Mouse (Mus musculus): ENCODE measurements around the gene Taf4. TPM values are rescaled to one million over a fixed set of nuclear protein-coding genes. Genes with fewer than 3 reads are reported as not detected.

The Taf4 gene
- polyA plus RNA-seq, 1 experiment from 2014 or later, result 3.4 TPM

DNA sequence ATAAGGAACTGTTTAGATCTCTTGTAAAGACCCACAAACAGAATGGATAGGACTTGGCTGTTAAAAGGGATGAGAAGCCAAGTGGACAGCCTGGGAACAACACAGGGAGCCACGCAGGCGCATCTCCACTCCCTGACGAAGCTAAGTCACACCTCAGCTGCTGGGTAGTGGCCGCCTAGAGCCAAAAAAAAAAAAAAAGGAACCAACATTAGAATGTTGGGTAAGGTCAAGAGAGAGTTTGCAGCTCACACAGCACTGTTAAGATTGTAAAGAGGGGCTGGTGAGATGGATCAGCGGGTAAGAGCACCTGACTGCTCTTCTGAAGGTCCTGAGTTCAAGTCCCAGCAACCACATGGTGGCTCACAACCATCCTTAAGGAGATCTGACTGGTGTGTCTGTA, 27.6 kb downstream of the Taf4 start:
- H3K9ac ChIP-seq (replicated peaks; ENCODE audit: low read length), result no peak overlapping the region
- peaks cover 37% of the 10 kb centered on the region for H3K4me1 ChIP-seq (ENCODE audit: insufficient read depth, low read length)
- no peak overlapping the region for H3K4me2 ChIP-seq (replicated peaks; ENCODE audit: low read depth, low read length)
- no peak overlapping the region for H3K4me3 ChIP-seq (ENCODE audit: low read length)
- H3K27me3 ChIP-seq (ENCODE audit: insufficient read depth, low read length), result no peaks in the 10 kb centered on the region
- no peak overlapping the region for H3K27ac ChIP-seq (ENCODE audit: low read length)
- no peak for ATAC-seq (ENCODE audit: low FRiP score, low TSS enrichment)
- H3K36me3 ChIP-seq (ENCODE audit: insufficient read depth, low read length), result no peaks in the 10 kb centered on the region
- H3K9me3 ChIP-seq (ENCODE audit: low read length), result no peaks in the 10 kb centered on the region
- 79% methylated on average over 5 of the region's 5 CpGs for WGBS

DNA sequence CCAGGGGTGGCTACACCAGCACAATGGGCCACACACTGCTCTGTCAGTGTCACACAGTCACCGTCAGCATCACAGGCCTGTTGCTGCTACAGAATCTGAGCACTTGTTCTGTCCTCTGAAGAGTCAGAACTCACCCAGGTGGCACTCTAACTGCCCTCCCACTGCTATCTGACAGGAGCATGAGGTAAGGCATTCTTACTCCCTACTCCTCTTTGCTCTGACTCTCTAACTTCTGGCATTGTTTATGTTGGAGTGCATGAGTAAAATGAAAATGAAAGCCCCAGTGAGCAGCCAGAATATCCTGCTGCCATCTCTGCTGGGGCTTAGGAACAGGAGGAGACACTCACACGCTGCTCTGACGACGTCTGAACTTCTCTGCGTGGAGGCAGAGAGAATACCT, 28.8 kb downstream of the Taf4 start:
- H3K9me3 ChIP-seq (ENCODE audit: low read length), result no peaks in the 10 kb centered on the region
- H3K9ac ChIP-seq (replicated peaks; ENCODE audit: low read length), result no peak overlapping the region
- 35% methylated on average over 5 of the region's 5 CpGs for WGBS
- no peak overlapping the region for H3K4me2 ChIP-seq (replicated peaks; ENCODE audit: low read depth, low read length)
- no peak overlapping the region for H3K4me3 ChIP-seq (ENCODE audit: low read length)
- H3K27ac ChIP-seq (ENCODE audit: low read length), result no peak overlapping the region; the same call in 1 of the 2 replicates
- no peaks in the 10 kb centered on the region for H3K36me3 ChIP-seq (ENCODE audit: insufficient read depth, low read length)
- ATAC-seq (ENCODE audit: low FRiP score, low TSS enrichment), result peak; percentile 37; the same call in 1 of the 2 replicates
- H3K4me1 ChIP-seq (ENCODE audit: insufficient read depth, low read length), result peaks cover 35% of the 10 kb centered on the region
- no peaks in the 10 kb centered on the region for H3K27me3 ChIP-seq (ENCODE audit: insufficient read depth, low read length)

DNA sequence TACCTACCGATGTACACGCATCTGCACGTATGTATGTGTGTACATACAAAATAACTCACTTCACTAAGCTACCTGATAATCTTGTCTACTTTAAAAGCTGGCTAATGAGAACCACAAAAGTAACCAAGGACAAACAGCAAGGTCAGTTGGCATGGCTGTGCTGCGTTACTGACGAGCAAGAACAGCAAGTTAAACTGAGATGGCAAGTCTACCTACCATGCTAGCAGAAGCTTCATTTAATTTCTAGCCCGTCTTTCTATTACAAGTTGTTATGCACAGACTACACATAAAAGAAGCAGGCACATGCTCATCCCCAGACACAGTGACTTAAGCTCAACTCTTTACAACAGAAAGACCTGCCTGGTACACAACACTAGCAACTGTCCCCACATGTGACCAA, 29.9 kb downstream of the Taf4 start:
- Histone ChIP-seq H3K36me3 (ENCODE audit: insufficient read depth, low read length) (no peaks in the 10 kb centered on the region), H3K9me3 (ENCODE audit: low read length) (no peaks in the 10 kb centered on the region), H3K9ac (replicated peaks; ENCODE audit: low read length) (no peak overlapping the region), H3K27ac (ENCODE audit: low read length) (no peak overlapping the region), H3K4me2 (replicated peaks; ENCODE audit: low read depth, low read length) (no peak overlapping the region), H3K27me3 (ENCODE audit: insufficient read depth, low read length) (no peaks in the 10 kb centered on the region), H3K4me3 (ENCODE audit: low read length) (no peak overlapping the region), H3K4me1 (ENCODE audit: insufficient read depth, low read length) (peaks cover 28% of the 10 kb centered on the region)
- WGBS, result 89% methylated on average over 6 of the region's 6 CpGs
- no peak for ATAC-seq (ENCODE audit: low FRiP score, low TSS enrichment)

DNA sequence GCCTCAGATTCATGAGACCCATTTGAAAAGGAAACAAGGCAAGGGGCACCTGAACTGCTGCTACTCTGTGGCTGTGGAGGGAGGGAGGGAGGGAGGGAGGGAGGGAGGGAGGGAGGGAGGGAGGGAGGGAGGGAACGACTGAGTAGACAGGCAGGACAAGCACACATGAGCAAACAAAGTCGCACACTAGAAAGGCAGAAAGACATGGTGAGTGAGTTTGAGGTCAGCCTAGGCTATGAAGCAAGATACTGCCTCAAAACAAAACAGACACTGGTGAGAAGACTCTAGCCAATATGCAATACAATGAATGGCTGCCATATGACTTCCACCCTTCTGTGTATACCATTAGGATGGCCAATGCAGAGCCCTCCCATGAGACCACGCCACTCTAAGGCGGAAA, 31.4 kb downstream of the Taf4 start:
- Histone ChIP-seq H3K27me3 (ENCODE audit: insufficient read depth, low read length) (no peaks in the 10 kb centered on the region), H3K4me3 (ENCODE audit: low read length) (no peak overlapping the region), H3K27ac (ENCODE audit: low read length) (no peak overlapping the region), H3K9me3 (ENCODE audit: low read length) (no peaks in the 10 kb centered on the region), H3K4me2 (replicated peaks; ENCODE audit: low read depth, low read length) (no peak overlapping the region), H3K36me3 (ENCODE audit: insufficient read depth, low read length) (no peaks in the 10 kb centered on the region), H3K9ac (replicated peaks; ENCODE audit: low read length) (no peak overlapping the region), H3K4me1 (ENCODE audit: insufficient read depth, low read length) (peaks cover 28% of the 10 kb centered on the region)
- WGBS, result 37% methylated on average over 4 of the region's 4 CpGs
- no peak for ATAC-seq (ENCODE audit: low FRiP score, low TSS enrichment)

DNA sequence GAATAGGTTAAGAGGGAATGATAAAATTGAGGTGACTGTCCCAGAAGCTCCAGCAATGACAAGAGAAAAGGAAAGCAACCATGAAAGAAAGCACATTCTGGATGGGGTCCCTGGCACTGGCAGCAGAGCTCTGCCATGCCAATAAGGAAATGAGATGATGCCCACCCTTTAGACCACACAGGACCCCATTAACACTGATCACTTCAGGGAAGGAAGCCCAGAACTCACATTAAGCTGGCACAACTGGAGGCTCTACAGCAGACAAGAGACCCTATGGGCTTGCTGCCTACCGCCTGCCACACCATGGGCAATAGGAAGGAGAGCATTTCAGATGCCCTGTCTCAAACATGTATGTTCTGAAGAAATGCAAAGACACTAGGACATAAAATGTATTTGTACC, 34.8 kb downstream of the Taf4 start:
- H3K9ac ChIP-seq (replicated peaks; ENCODE audit: low read length), result no peak overlapping the region

DNA sequence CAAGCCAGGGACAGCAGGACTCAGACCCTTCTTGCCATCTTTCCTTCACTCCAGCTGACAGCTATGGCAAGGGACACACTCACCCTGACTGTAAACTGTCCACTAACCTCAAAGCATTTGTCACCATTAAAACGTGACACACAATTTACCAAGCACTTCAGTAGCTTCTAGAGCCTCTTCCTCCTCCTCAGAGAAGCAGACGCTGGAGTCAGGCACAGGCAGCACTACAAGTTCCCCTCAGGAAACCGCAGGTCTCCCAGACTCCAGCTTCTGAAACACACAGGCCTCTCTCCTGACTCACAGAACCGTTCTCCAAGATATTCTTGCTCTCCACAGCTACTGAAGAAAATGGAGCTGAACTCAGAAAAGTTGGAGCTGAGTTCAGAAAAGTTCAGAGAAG, 39.4 kb downstream of the Taf4 start:
- no peak for ATAC-seq (ENCODE audit: low FRiP score, low TSS enrichment)
- WGBS, result 63% methylated on average over 4 of the region's 4 CpGs

More for the DNA sequence above, 34.8 kb downstream of the Taf4 start:
- no peak for ATAC-seq (ENCODE audit: low FRiP score, low TSS enrichment)
- Histone ChIP-seq H3K27me3 (ENCODE audit: insufficient read depth, low read length) (no peaks in the 10 kb centered on the region), H3K36me3 (ENCODE audit: insufficient read depth, low read length) (no peaks in the 10 kb centered on the region), H3K4me1 (ENCODE audit: insufficient read depth, low read length) (peaks cover 7% of the 10 kb centered on the region; the same call in 1 of the 2 replicates), H3K27ac (ENCODE audit: low read length) (no peak overlapping the region), H3K9me3 (ENCODE audit: low read length) (no peaks in the 10 kb centered on the region), H3K4me3 (ENCODE audit: low read length) (no peak overlapping the region), H3K4me2 (replicated peaks; ENCODE audit: low read depth, low read length) (no peak overlapping the region)
- 92% methylated on average over 1 of the region's 1 CpGs for WGBS

DNA sequence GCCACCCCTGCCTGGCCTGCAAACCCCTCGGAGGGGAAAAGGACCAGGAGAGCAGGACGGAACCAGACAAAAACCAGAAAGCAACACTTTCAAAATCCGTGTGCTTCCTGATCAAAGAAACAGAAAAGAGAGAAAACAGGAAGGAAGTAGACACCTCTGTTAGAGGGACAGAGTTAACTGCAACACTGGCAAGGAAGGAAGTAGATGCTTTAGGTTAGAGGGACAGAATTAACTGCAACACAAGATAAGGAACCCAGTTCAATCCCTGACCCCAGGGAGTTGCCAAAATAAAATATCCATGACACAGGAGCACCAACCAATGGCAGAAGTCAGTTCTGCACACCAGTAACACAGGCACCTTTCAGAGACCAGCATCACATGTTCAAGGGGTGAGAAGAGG, 42.3 kb downstream of the Taf4 start:
- no peak overlapping the region for H3K4me3 ChIP-seq (ENCODE audit: low read length)
- no peak for ATAC-seq (ENCODE audit: low FRiP score, low TSS enrichment)
- H3K27ac ChIP-seq (ENCODE audit: low read length), result no peak overlapping the region
- no peak overlapping the region for H3K4me2 ChIP-seq (replicated peaks; ENCODE audit: low read depth, low read length)
- no peaks in the 10 kb centered on the region for H3K9me3 ChIP-seq (ENCODE audit: low read length)
- 65% methylated on average over 3 of the region's 3 CpGs for WGBS
- peaks cover 30% of the 10 kb centered on the region for H3K36me3 ChIP-seq (ENCODE audit: insufficient read depth, low read length)
- no peak overlapping the region for H3K9ac ChIP-seq (replicated peaks; ENCODE audit: low read length)
- H3K4me1 ChIP-seq (ENCODE audit: insufficient read depth, low read length), result no peaks in the 10 kb centered on the region; the same call in 1 of the 2 replicates
- H3K27me3 ChIP-seq (ENCODE audit: insufficient read depth, low read length), result no peaks in the 10 kb centered on the region

More for the DNA sequence above, 39.4 kb downstream of the Taf4 start:
- no peaks in the 10 kb centered on the region for H3K27me3 ChIP-seq (ENCODE audit: insufficient read depth, low read length)
- H3K9me3 ChIP-seq (ENCODE audit: low read length), result no peaks in the 10 kb centered on the region
- H3K27ac ChIP-seq (ENCODE audit: low read length), result no peak overlapping the region
- H3K36me3 ChIP-seq (ENCODE audit: insufficient read depth, low read length), result peaks cover 13% of the 10 kb centered on the region; the same call in 1 of the 2 replicates
- H3K4me3 ChIP-seq (ENCODE audit: low read length), result no peak overlapping the region
- no peak overlapping the region for H3K9ac ChIP-seq (replicated peaks; ENCODE audit: low read length)
- no peaks in the 10 kb centered on the region for H3K4me1 ChIP-seq (ENCODE audit: insufficient read depth, low read length)
- H3K4me2 ChIP-seq (replicated peaks; ENCODE audit: low read depth, low read length), result no peak overlapping the region

DNA sequence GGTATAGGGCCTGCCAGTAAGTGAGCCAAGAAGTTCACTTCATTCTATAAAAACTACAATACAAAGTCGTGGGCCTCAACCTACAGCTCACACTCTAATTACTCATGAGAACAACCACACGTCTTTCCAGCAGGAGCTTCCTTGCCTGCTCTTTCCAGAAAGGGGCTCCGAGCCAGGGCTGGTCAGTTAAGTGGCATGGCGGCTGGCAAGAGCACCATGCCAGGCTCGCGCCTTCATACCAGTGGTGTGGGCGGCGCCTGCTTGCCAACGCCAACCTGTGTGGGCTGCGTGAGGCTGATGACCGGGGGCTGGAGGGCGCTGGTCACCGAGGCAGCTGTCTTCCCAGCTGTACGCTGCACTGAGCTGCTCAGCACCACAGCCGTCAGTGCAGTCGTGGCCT, 44.7 kb downstream of the Taf4 start:
- Histone ChIP-seq H3K4me3 (ENCODE audit: low read length) (no peak overlapping the region), H3K4me2 (replicated peaks; ENCODE audit: low read depth, low read length) (no peak overlapping the region), H3K4me1 (ENCODE audit: insufficient read depth, low read length) (no peaks in the 10 kb centered on the region; the same call in 1 of the 2 replicates), H3K9me3 (ENCODE audit: low read length) (no peaks in the 10 kb centered on the region), H3K36me3 (ENCODE audit: insufficient read depth, low read length) (peaks cover 34% of the 10 kb centered on the region), H3K27ac (ENCODE audit: low read length) (no peak overlapping the region), H3K27me3 (ENCODE audit: insufficient read depth, low read length) (no peaks in the 10 kb centered on the region), H3K9ac (replicated peaks; ENCODE audit: low read length) (no peak overlapping the region)
- 89% methylated on average over 16 of the region's 16 CpGs for WGBS
- ATAC-seq (ENCODE audit: low FRiP score, low TSS enrichment), result no peak

DNA sequence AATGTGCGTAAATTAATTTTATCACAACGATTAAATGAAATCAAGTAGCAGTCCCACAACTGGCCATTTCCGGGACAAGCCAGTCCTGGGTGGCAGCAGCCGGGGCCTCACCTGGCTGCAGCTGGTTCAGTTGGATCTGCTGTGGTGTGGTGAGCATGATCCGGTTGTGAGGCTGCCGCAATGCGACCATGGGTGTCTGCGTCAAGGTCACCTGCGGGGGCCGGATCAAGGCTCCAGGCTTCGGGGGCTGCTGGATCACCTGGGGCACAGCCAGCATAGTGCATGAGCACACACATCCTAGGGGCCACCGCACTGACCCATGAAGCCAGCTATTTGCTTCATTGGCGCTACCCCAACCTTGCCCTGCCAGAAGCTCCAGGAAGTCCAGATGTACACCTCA, 47.3 kb downstream of the Taf4 start:
- Histone ChIP-seq H3K4me2 (replicated peaks; ENCODE audit: low read depth, low read length) (no peak overlapping the region), H3K36me3 (ENCODE audit: insufficient read depth, low read length) (peaks cover 44% of the 10 kb centered on the region), H3K27ac (ENCODE audit: low read length) (no peak overlapping the region; the same call in 1 of the 2 replicates), H3K4me3 (ENCODE audit: low read length) (no peak overlapping the region), H3K9me3 (ENCODE audit: low read length) (no peaks in the 10 kb centered on the region), H3K4me1 (ENCODE audit: insufficient read depth, low read length) (no peaks in the 10 kb centered on the region; the same call in 1 of the 2 replicates), H3K27me3 (ENCODE audit: insufficient read depth, low read length) (no peaks in the 10 kb centered on the region), H3K9ac (replicated peaks; ENCODE audit: low read length) (no peak overlapping the region)
- ATAC-seq (ENCODE audit: low FRiP score, low TSS enrichment), result peak; percentile 22; the same call in 1 of the 2 replicates
- WGBS, result 79% methylated on average over 13 of the region's 13 CpGs

DNA sequence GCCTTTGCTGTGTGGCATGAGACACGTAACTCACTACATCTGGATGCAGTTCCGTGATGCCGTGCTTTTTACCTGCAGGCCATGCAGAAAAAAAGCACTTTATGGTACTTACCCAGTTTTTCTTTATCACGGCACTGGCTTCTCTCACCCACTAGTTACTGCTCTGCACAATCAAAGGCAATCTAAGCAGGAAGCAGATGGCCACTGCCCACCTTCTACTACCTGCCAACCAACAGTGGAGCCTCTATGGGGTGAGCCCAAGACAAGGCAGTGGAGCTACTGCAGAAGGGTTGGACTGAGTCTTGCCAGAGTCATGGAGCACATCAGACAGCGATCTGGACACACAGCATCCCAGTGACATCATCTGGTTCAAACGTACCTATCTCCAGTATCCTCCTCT, 52.4 kb downstream of the Taf4 start:
- no peak for ATAC-seq (ENCODE audit: low FRiP score, low TSS enrichment)
- Histone ChIP-seq H3K36me3 (ENCODE audit: insufficient read depth, low read length) (peaks cover 52% of the 10 kb centered on the region), H3K27ac (ENCODE audit: low read length) (no peak overlapping the region), H3K9ac (replicated peaks; ENCODE audit: low read length) (no peak overlapping the region), H3K4me3 (ENCODE audit: low read length) (no peak overlapping the region), H3K4me1 (ENCODE audit: insufficient read depth, low read length) (no peaks in the 10 kb centered on the region; the same call in 1 of the 2 replicates), H3K4me2 (replicated peaks; ENCODE audit: low read depth, low read length) (no peak overlapping the region), H3K27me3 (ENCODE audit: insufficient read depth, low read length) (no peaks in the 10 kb centered on the region), H3K9me3 (ENCODE audit: low read length) (no peaks in the 10 kb centered on the region)
- 88% methylated on average over 6 of the region's 6 CpGs for WGBS
